Mouse (Mus musculus) kidney, postnatal 25 days (tissue): ENCODE measurements around the gene Cab39l.
"Not testable (repeated sequence)": the region's sequence is repeated elsewhere in the genome, so short reads cannot be mapped to it uniquely, and the experiment has no call there.

ENCODE experiments used
- DNase-seq, 2 experiments: peaks; one replicate each; pipeline ENCODE4 v3.0.0; 2021; ENCODE audit warnings: mixed read lengths in 2 of 2

Cab39l gene

GRCm38 (mm10) chr14:59590614-59591013 is 149.8 kb downstream of the Cab39l start:
- peak in 1 of 2 experiments; percentile 52 for DNase-seq

GRCm38 (mm10) chr14:59591901-59592300 is 151.1 kb downstream of the Cab39l start:
- no peak for DNase-seq

- no peak for DNase-seq
Measured at GRCm38 (mm10) chr14:59592593-59592992, 151.8 kb downstream of the Cab39l start.

- no peak for DNase-seq
Measured at GRCm38 (mm10) chr14:59594988-59595387, 154.2 kb downstream of the Cab39l start.

- peak; percentile 95 for DNase-seq
Measured at GRCm38 (mm10) chr14:59597398-59598259, 156.9 kb downstream of the Cab39l start, which contains the start of gene Cdadc1. TSS of gene Cdadc1 (minus strand) at chr14:59597959.

- DNase-seq: no peak
Measured at GRCm38 (mm10) chr14:59598260-59598627, 157.5 kb downstream of the Cab39l start.

- DNase-seq: peak in 1 of 2 experiments; percentile 49
Measured at GRCm38 (mm10) chr14:59604002-59604645, 163.4 kb downstream of the Cab39l start.

- DNase-seq: peak; percentile 69 to 91
Measured at GRCm38 (mm10) chr14:59605671-59606353, 165.0 kb downstream of the Cab39l start.

GRCm38 (mm10) chr14:59607021-59607420 is 166.2 kb downstream of the Cab39l start:
- no peak for DNase-seq

- peak; percentile 65 to 85 for DNase-seq
Measured at GRCm38 (mm10) chr14:59612920-59613625, 172.3 kb downstream of the Cab39l start.

GRCm38 (mm10) chr14:59614149-59614548 is 173.4 kb downstream of the Cab39l start:
- not testable (repeated sequence) for DNase-seq

- DNase-seq: no peak
Measured at GRCm38 (mm10) chr14:59616802-59617201, 176.0 kb downstream of the Cab39l start.

- DNase-seq: no peak
Measured at GRCm38 (mm10) chr14:59624326-59624885, 183.6 kb downstream of the Cab39l start.

- DNase-seq: peak; percentile 71 to 80
Measured at GRCm38 (mm10) chr14:59625158-59625805, 184.5 kb downstream of the Cab39l start, which contains the start of gene Shisa2. TSS of gene Shisa2 (plus strand) at chr14:59625308.

GRCm38 (mm10) chr14:59625806-59626364 is 185.1 kb downstream of the Cab39l start:
- DNase-seq: peak in 1 of 2 experiments; percentile 8

GRCm38 (mm10) chr14:59626711-59627110 is 185.9 kb downstream of the Cab39l start:
- DNase-seq: peak; percentile 49 to 56

GRCm38 (mm10) chr14:59627142-59627680 is 186.4 kb downstream of the Cab39l start:
- no peak for DNase-seq

- DNase-seq: no peak
Measured at GRCm38 (mm10) chr14:59627823-59628222, 187.1 kb downstream of the Cab39l start.

GRCm38 (mm10) chr14:59629308-59629707 is 188.5 kb downstream of the Cab39l start:
- DNase-seq: no peak

GRCm38 (mm10) chr14:59630096-59630495 is 189.3 kb downstream of the Cab39l start:
- DNase-seq: no peak

GRCm38 (mm10) chr14:59632067-59632466 is 191.3 kb downstream of the Cab39l start:
- DNase-seq: no peak
